Mouse (Mus musculus) myocyte (in vitro differentiated cells): Measurements from ENCODE around the gene Epp13. TPM values are rescaled to one million over a fixed set of nuclear protein-coding genes. Genes with fewer than 3 reads are reported as not detected.

ENCODE experiments used
- H3K27me3 ChIP-seq: one replicate; pipeline ENCODE4 v1.6.1; 2011; ENCODE audit not compliant: control insufficient read depth, insufficient read depth, insufficient read length
- H3K36me3 ChIP-seq: one replicate; pipeline ENCODE4 v1.6.1; 2011; ENCODE audit not compliant: control insufficient read depth, insufficient read depth
- H3K4me2 ChIP-seq: one replicate; pipeline ENCODE4 v1.6.1; 2011; ENCODE audit warnings: low read depth, control low read depth
- H3K4me3 ChIP-seq: one replicate; pipeline ENCODE4 v1.5.1; 2011; ENCODE audit warnings: mild to moderate bottlenecking, control low read depth, moderate library complexity
- H3K79me2 ChIP-seq: one replicate; pipeline ENCODE4 v1.6.1; 2011; ENCODE audit not compliant: control insufficient read depth, insufficient read depth
- H3ac ChIP-seq: one replicate; pipeline ENCODE4 v1.6.1; 2011; ENCODE audit not compliant: control insufficient read depth, insufficient read length
- CEBPB ChIP-seq: IDR thresholded peaks from 2 replicates; pipeline ENCODE4 v1.6.1; 2011; ENCODE audit warnings: mild to moderate bottlenecking, moderate library complexity; ENCODE audit not compliant: poor library complexity, insufficient read depth, severe bottlenecking
- E2F4 ChIP-seq: IDR thresholded peaks from one replicate; pipeline ENCODE4 v1.6.1; 2011; ENCODE audit warnings: mild to moderate bottlenecking, control low read depth, moderate library complexity; ENCODE audit not compliant: insufficient read depth
- MAX ChIP-seq: IDR thresholded peaks from one replicate; pipeline ENCODE4 v1.6.1; 2011; ENCODE audit warnings: low read depth, mild to moderate bottlenecking, control low read depth
- MYOD1 ChIP-seq, 3 experiments: IDR thresholded peaks; one replicate each; pipeline ENCODE4 v1.6.1; 2011; ENCODE audit warnings: control low read depth in 2 of 3, low read depth in 2 of 3, mild to moderate bottlenecking in 2 of 3, moderate library complexity in 1 of 3; ENCODE audit not compliant: insufficient read length in 2 of 3, control insufficient read depth in 1 of 3
- MYOG ChIP-seq, 3 experiments: IDR thresholded peaks; one replicate each; pipeline ENCODE4 v1.6.1; 2011; ENCODE audit warnings: control low read depth in 2 of 3, low read depth in 2 of 3, mild to moderate bottlenecking in 2 of 3; ENCODE audit not compliant: insufficient read length in 2 of 3, control insufficient read depth in 1 of 3, insufficient read depth in 1 of 3
- POLR2A ChIP-seq: IDR thresholded peaks from one replicate; pipeline ENCODE4 v1.6.1; 2011; ENCODE audit warnings: low read depth, mild to moderate bottlenecking, control low read depth, moderate library complexity; ENCODE audit not compliant: insufficient read length
- POLR2AphosphoS2 ChIP-seq: IDR thresholded peaks from one replicate; pipeline ENCODE4 v1.6.1; 2011; ENCODE audit warnings: low read depth, control low read depth; ENCODE audit not compliant: insufficient read length
- REST ChIP-seq: IDR thresholded peaks from one replicate; pipeline ENCODE4 v1.6.1; 2011; ENCODE audit warnings: mild to moderate bottlenecking, control low read depth, moderate library complexity; ENCODE audit not compliant: insufficient read depth, insufficient read length
- SRF ChIP-seq: IDR thresholded peaks from one replicate; pipeline ENCODE4 v1.6.1; 2011; ENCODE audit warnings: low read depth; ENCODE audit not compliant: control insufficient read depth, insufficient read length
- TCF12 ChIP-seq: IDR thresholded peaks from one replicate; pipeline ENCODE4 v1.6.1; 2011; ENCODE audit warnings: mild to moderate bottlenecking, control low read depth; ENCODE audit not compliant: poor library complexity, insufficient read depth, severe bottlenecking
- TCF3 ChIP-seq: IDR thresholded peaks from one replicate; pipeline ENCODE4 v1.6.1; 2011; ENCODE audit warnings: low read depth, control low read depth; ENCODE audit not compliant: insufficient read length
- USF1 ChIP-seq: IDR thresholded peaks from one replicate; pipeline ENCODE4 v1.6.1; 2011; ENCODE audit warnings: low read depth, mild to moderate bottlenecking, control low read depth, moderate library complexity
- polyA plus RNA-seq: library from polyadenylated mRNA; unstranded; fragments of >200 nt; fragmentation: generic; extraction: Trizol; gene quantifications from one replicate; pipeline ENCODE4 v1.2.1, GENCODE M21; 2012; ENCODE audit warnings: missing spikeins

The Epp13 gene
- polyA plus RNA-seq, 1 experiment = not detected

GRCm38 (mm10) chr7:6330458-6331232 lies 78.1 kb downstream of the Epp13 start:
- TF ChIP-seq POLR2AphosphoS2 (no peak), TCF3 (no peak), SRF (no peak), MAX (no peak), MYOG (IDR thresholded peaks at IDR 0.05; ENCODE audit: control insufficient read depth in 1 of 3, insufficient read depth in 1 of 3, insufficient read length in 2 of 3, low read depth in 2 of 3) (no peak), E2F4 (no peak), CEBPB (no peak), POLR2A (no peak), REST (no peak), TCF12 (no peak), USF1 (no peak), MYOD1 (IDR thresholded peaks at IDR 0.05; ENCODE audit: control insufficient read depth in 1 of 3, insufficient read length in 2 of 3, low read depth in 2 of 3) (no peak)
- Histone ChIP-seq H3K4me3 (peak overlapping the region; percentile 24), H3K27me3 (no peaks in the 10 kb centered on the region), H3ac (no peak overlapping the region), H3K79me2 (no peaks in the 10 kb centered on the region), H3K4me2 (peak overlapping the region; percentile 18), H3K36me3 (no peaks in the 10 kb centered on the region)

DNA sequence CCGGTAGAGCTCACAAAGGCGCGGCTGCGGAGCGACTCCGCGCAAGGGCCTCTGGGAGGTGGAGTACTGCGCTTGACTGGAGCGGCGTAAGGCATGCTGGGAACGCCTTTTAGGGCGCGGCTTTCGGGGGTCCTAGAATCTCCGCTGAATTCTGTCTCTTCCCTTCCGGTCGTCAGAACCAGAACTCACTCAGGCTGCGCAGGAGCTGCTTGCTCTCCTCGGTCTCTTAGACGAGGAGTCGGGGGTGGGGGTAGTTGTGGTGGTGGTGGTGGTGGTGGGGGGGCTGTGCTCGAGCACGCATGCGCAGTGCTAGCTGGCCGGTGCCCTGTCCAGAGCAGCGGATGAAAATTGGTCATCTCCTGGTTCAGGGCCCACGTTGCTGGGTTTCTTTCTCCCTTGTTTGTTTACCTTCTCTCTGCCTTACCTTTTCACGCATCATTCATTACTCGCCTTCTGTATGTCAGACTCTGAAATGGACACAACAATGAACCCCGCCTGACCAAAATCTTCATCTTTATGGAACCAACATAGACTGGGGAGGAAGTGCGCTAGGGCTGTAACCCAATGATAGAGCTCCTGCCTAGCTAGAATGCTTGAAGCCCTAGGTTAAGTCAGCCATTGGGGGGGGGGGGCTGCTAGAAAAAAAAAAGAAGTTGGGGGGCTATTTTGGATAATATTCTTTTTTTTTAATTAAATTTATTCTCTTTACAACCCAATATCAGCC lies 78.9 kb downstream of the Epp13 start, which contains the start of gene Zfp583:
TSS of gene Zfp583 (minus strand) at position 53 of the 724 bp plus-strand sequence.
- peak within 1 kb of the TSS; percentile 18 for H3K4me2 ChIP-seq
- no peaks in the 10 kb centered on the region for H3K36me3 ChIP-seq
- peak within 1 kb of the TSS; percentile 24 for H3K4me3 ChIP-seq
- no peaks in the 10 kb centered on the region for H3K27me3 ChIP-seq
- no peak for TF ChIP-seq MAX
- no peak for TF ChIP-seq TCF3
- no peak for TF ChIP-seq POLR2A
- TF ChIP-seq CEBPB = no peak
- no peak for TF ChIP-seq MYOG (IDR thresholded peaks at IDR 0.05; ENCODE audit: control insufficient read depth in 1 of 3, insufficient read depth in 1 of 3, insufficient read length in 2 of 3, low read depth in 2 of 3)
- TF ChIP-seq USF1 = no peak
- TF ChIP-seq SRF = no peak
- TF ChIP-seq E2F4 = no peak
- TF ChIP-seq MYOD1 (IDR thresholded peaks at IDR 0.05; ENCODE audit: control insufficient read depth in 1 of 3, insufficient read length in 2 of 3, low read depth in 2 of 3) = no peak
- no peak for TF ChIP-seq REST
- TF ChIP-seq POLR2AphosphoS2 = no peak
- TF ChIP-seq TCF12 = no peak
- no peaks in the 10 kb centered on the region for H3K79me2 ChIP-seq
- no peak within 1 kb of the TSS for H3ac ChIP-seq

Other genes starting within 250 kb of the Epp13 start
- gene Vmn1r65, start 241.7 kb upstream of the Epp13 start, polyA plus RNA-seq = not detected
- not detected for gene Nlrp4c, start 207.5 kb upstream of the Epp13 start, polyA plus RNA-seq
- 46.6 TPM for gene Zfp787, start 96.7 kb upstream of the Epp13 start, polyA plus RNA-seq
- gene Zfp444, start 80.5 kb upstream of the Epp13 start, polyA plus RNA-seq = 29.2 TPM
- not detected for gene Galp, start 55.6 kb upstream of the Epp13 start, polyA plus RNA-seq
- not detected for gene Zscan5b, start 30.4 kb upstream of the Epp13 start, polyA plus RNA-seq
- 2.8 TPM for gene Zfp667, start 33.9 kb downstream of the Epp13 start, polyA plus RNA-seq
- gene Zfp583, start 78.6 kb downstream of the Epp13 start, polyA plus RNA-seq = 0.80 TPM
- gene Gm3854, start 91.0 kb downstream of the Epp13 start, polyA plus RNA-seq = 0.11 TPM
- gene Zfp78, start 110.6 kb downstream of the Epp13 start, polyA plus RNA-seq = 0.46 TPM
- gene Zfp28, start 130.6 kb downstream of the Epp13 start, polyA plus RNA-seq = 2.4 TPM
- not detected for gene Smim17, start 146.0 kb downstream of the Epp13 start, polyA plus RNA-seq
- not detected for gene Gm20715, start 157.6 kb downstream of the Epp13 start, polyA plus RNA-seq
- not detected for gene Olfr1344, start 186.0 kb downstream of the Epp13 start, polyA plus RNA-seq
- gene Olfr1336, start 203.5 kb downstream of the Epp13 start, polyA plus RNA-seq = not detected
- gene Olfr1346, start 214.4 kb downstream of the Epp13 start, polyA plus RNA-seq = not detected
- not detected for gene Olfr5, start 234.2 kb downstream of the Epp13 start, polyA plus RNA-seq
- gene Olfr1347, start 247.0 kb downstream of the Epp13 start, polyA plus RNA-seq = not detected